Mouse (Mus musculus) heart, embryonic 15.5 days (tissue): Measurements from ENCODE around the gene Dnah6. TPM values are rescaled to one million over a fixed set of nuclear protein-coding genes. Genes with fewer than 3 reads are reported as not detected.
A peak's percentile ranks its signal among the peaks of the same experiment; 100 is the strongest.

ENCODE experiments used
- ATAC-seq: fragments of 200-750 bp; cut with Nextera tagmentation; replicated peaks from 2 replicates; pipeline ENCODE4 v1.8.0; 2017; ENCODE audit warnings: low read depth, moderate TSS enrichment; ENCODE audit not compliant: insufficient number of reproducible peaks, insufficient read depth, low FRiP score
- H3K27ac ChIP-seq: fragments of 300-500 bp; sonication (generic); 2 replicates; pipeline ENCODE4 v1.5.1; 2015; ENCODE audit warnings: mild to moderate bottlenecking, inconsistent platforms
- H3K27me3 ChIP-seq: fragments of 300-500 bp; sonication (generic); 2 replicates; pipeline ENCODE4 v1.6.1; 2015; ENCODE audit warnings: inconsistent platforms
- H3K36me3 ChIP-seq: fragments of 300-500 bp; sonication (generic); 2 replicates; pipeline ENCODE4 v1.6.1; 2015; ENCODE audit warnings: mild to moderate bottlenecking, inconsistent platforms
- H3K4me1 ChIP-seq: fragments of 300-500 bp; sonication (generic); replicated peaks from 2 replicates; pipeline ENCODE4 v1.6.1; 2015; ENCODE audit warnings: inconsistent platforms
- H3K4me2 ChIP-seq: fragments of 300-500 bp; sonication (generic); 2 replicates; pipeline ENCODE4 v1.6.1; 2015; ENCODE audit warnings: inconsistent platforms, mild to moderate bottlenecking, moderate library complexity
- H3K4me3 ChIP-seq: fragments of 300-500 bp; sonication (generic); 2 replicates; pipeline ENCODE4 v1.5.1; 2015; ENCODE audit warnings: mild to moderate bottlenecking, inconsistent platforms
- H3K9ac ChIP-seq: fragments of 300-500 bp; sonication (generic); 2 replicates; pipeline ENCODE4 v1.6.1; 2015; ENCODE audit warnings: mild to moderate bottlenecking, inconsistent platforms
- H3K9me3 ChIP-seq: fragments of 300-500 bp; sonication (generic); replicated peaks from 2 replicates; pipeline ENCODE4 v1.6.1; 2016; ENCODE audit warnings: inconsistent platforms
- WGBS: fragments of 180-500 bp; shearing (Covaris S2); methylation state at CpG from one replicate; pipeline ENCODE4 v1.1.7; 2015; ENCODE audit warnings: mixed read lengths; 5-methylcytosine and 5-hydroxymethylcytosine counted together
- polyA plus RNA-seq: library from polyadenylated mRNA; unstranded; fragments of >200 nt; fragmentation: Nextera tagmentation; extraction: Ambion mirVana; gene quantifications from 2 replicates; pipeline ENCODE4 v1.2.1, GENCODE M21; 2015

Dnah6 gene
- polyA plus RNA-seq, 1 experiment from 2014 or later = 0.11 TPM

GRCm38 (mm10) chr6:72993054-72993687 is 228.3 kb downstream of the Dnah6 start:
- no peak overlapping the region for H3K27ac ChIP-seq
- H3K9ac ChIP-seq = no peak overlapping the region
- no peak overlapping the region for H3K4me3 ChIP-seq
- no peaks in the 10 kb centered on the region; the same call in 1 of the 2 replicates for H3K4me1 ChIP-seq
- no peak overlapping the region for H3K4me2 ChIP-seq
- 51% methylated on average over 8 of the region's 8 CpGs for WGBS
- H3K9me3 ChIP-seq = no peaks in the 10 kb centered on the region
- H3K27me3 ChIP-seq = no peaks in the 10 kb centered on the region
- no peaks in the 10 kb centered on the region for H3K36me3 ChIP-seq
- peak; percentile 53 for ATAC-seq

- Histone ChIP-seq H3K9ac (no peak overlapping the region), H3K27me3 (no peaks in the 10 kb centered on the region), H3K4me1 (no peaks in the 10 kb centered on the region; the same call in 1 of the 2 replicates), H3K27ac (no peak overlapping the region), H3K9me3 (no peaks in the 10 kb centered on the region), H3K36me3 (no peaks in the 10 kb centered on the region), H3K4me3 (no peak overlapping the region), H3K4me2 (no peak overlapping the region)
- 79% methylated on average over 5 of the region's 5 CpGs for WGBS
- ATAC-seq = no peak
These were observed 231.2 kb downstream of the Dnah6 start for GRCm38 (mm10) chr6:72990206-72990605.

- H3K27me3 ChIP-seq = no peaks in the 10 kb centered on the region
- ATAC-seq = no peak
- H3K9me3 ChIP-seq = no peaks in the 10 kb centered on the region
- no peaks in the 10 kb centered on the region; the same call in 1 of the 2 replicates for H3K4me1 ChIP-seq
- H3K4me2 ChIP-seq = no peak overlapping the region
- H3K27ac ChIP-seq = no peak overlapping the region
- H3K9ac ChIP-seq = no peak overlapping the region
- H3K4me3 ChIP-seq = no peak overlapping the region
- no peaks in the 10 kb centered on the region for H3K36me3 ChIP-seq
- 28% methylated on average over 7 of the region's 7 CpGs for WGBS
These were observed 232.3 kb downstream of the Dnah6 start for GRCm38 (mm10) chr6:72989028-72989736.

GRCm38 (mm10) chr6:72982506-72982905 is 238.9 kb downstream of the Dnah6 start:
- H3K4me1 ChIP-seq = peaks cover 17% of the 10 kb centered on the region
- H3K27me3 ChIP-seq = no peaks in the 10 kb centered on the region
- no peak overlapping the region for H3K9ac ChIP-seq
- H3K36me3 ChIP-seq = no peaks in the 10 kb centered on the region
- ATAC-seq = no peak
- H3K4me3 ChIP-seq = no peak overlapping the region
- no peak overlapping the region for H3K4me2 ChIP-seq
- H3K27ac ChIP-seq = no peak overlapping the region
- 86% methylated on average over 4 of the region's 4 CpGs for WGBS
- no peaks in the 10 kb centered on the region for H3K9me3 ChIP-seq

GRCm38 (mm10) chr6:72981851-72982250 is 239.6 kb downstream of the Dnah6 start:
- no peak overlapping the region for H3K4me2 ChIP-seq
- no peaks in the 10 kb centered on the region for H3K9me3 ChIP-seq
- H3K4me3 ChIP-seq = no peak overlapping the region
- no peak overlapping the region for H3K9ac ChIP-seq
- peaks cover 17% of the 10 kb centered on the region for H3K4me1 ChIP-seq
- no peak for ATAC-seq
- H3K27ac ChIP-seq = peak overlapping the region; percentile 61
- H3K36me3 ChIP-seq = no peaks in the 10 kb centered on the region
- H3K27me3 ChIP-seq = no peaks in the 10 kb centered on the region
- WGBS = 40% methylated on average over 6 of the region's 6 CpGs

GRCm38 (mm10) chr6:72981124-72981651 is 240.3 kb downstream of the Dnah6 start:
- H3K4me1 ChIP-seq = peaks cover 17% of the 10 kb centered on the region
- peak; percentile 68 for ATAC-seq
- 16% methylated on average over 9 of the region's 9 CpGs for WGBS
- no peak overlapping the region for H3K4me3 ChIP-seq
- no peaks in the 10 kb centered on the region for H3K9me3 ChIP-seq
- no peaks in the 10 kb centered on the region for H3K27me3 ChIP-seq
- H3K4me2 ChIP-seq = 0 out of 2 replicates have a peak overlapping the region, but pooled peaks have one; percentile 16
- peak overlapping the region; percentile 61 for H3K27ac ChIP-seq
- H3K36me3 ChIP-seq = no peaks in the 10 kb centered on the region
- no peak overlapping the region for H3K9ac ChIP-seq

GRCm38 (mm10) chr6:72976866-72977265 is 244.6 kb downstream of the Dnah6 start:
- Histone ChIP-seq H3K27ac (no peak overlapping the region), H3K9ac (no peak overlapping the region), H3K4me3 (no peak overlapping the region), H3K27me3 (no peaks in the 10 kb centered on the region), H3K36me3 (no peaks in the 10 kb centered on the region), H3K4me1 (peaks cover 11% of the 10 kb centered on the region), H3K4me2 (no peak overlapping the region), H3K9me3 (no peaks in the 10 kb centered on the region)
- WGBS = 87% methylated on average over 2 of the region's 2 CpGs
- no peak for ATAC-seq

GRCm38 (mm10) chr6:72971074-72971473 is 250.4 kb downstream of the Dnah6 start:
- Histone ChIP-seq H3K9me3 (no peaks in the 10 kb centered on the region), H3K4me3 (no peak overlapping the region)

GRCm38 (mm10) chr6:72969787-72970186 is 251.7 kb downstream of the Dnah6 start:
- no peak for ATAC-seq
- WGBS = 77% methylated on average over 3 of the region's 3 CpGs

More at GRCm38 (mm10) chr6:72971074-72971473, 250.4 kb downstream of the Dnah6 start:
- ATAC-seq = no peak
- Histone ChIP-seq H3K4me1 (no peaks in the 10 kb centered on the region), H3K9ac (no peak overlapping the region), H3K4me2 (no peak overlapping the region), H3K36me3 (no peaks in the 10 kb centered on the region), H3K27me3 (no peaks in the 10 kb centered on the region), H3K27ac (no peak overlapping the region)
- 57% methylated on average over 3 of the region's 3 CpGs for WGBS

More at GRCm38 (mm10) chr6:72969787-72970186, 251.7 kb downstream of the Dnah6 start:
- Histone ChIP-seq H3K4me3 (no peak overlapping the region), H3K4me1 (no peaks in the 10 kb centered on the region), H3K27me3 (no peaks in the 10 kb centered on the region), H3K9me3 (no peaks in the 10 kb centered on the region), H3K4me2 (no peak overlapping the region), H3K36me3 (no peaks in the 10 kb centered on the region), H3K9ac (no peak overlapping the region), H3K27ac (no peak overlapping the region)
